Mouse (Mus musculus) layer of hippocampus, adult 9-10 months (tissue): ENCODE measurements around the gene Dctpp1.
A peak's percentile ranks its signal among the peaks of the same experiment; 100 is the strongest.

Experiments
- DNase-seq: peaks from one replicate; pipeline ENCODE4 v3.0.0; 2022; ENCODE audit warnings: low spot score

Gene Dctpp1

DNA sequence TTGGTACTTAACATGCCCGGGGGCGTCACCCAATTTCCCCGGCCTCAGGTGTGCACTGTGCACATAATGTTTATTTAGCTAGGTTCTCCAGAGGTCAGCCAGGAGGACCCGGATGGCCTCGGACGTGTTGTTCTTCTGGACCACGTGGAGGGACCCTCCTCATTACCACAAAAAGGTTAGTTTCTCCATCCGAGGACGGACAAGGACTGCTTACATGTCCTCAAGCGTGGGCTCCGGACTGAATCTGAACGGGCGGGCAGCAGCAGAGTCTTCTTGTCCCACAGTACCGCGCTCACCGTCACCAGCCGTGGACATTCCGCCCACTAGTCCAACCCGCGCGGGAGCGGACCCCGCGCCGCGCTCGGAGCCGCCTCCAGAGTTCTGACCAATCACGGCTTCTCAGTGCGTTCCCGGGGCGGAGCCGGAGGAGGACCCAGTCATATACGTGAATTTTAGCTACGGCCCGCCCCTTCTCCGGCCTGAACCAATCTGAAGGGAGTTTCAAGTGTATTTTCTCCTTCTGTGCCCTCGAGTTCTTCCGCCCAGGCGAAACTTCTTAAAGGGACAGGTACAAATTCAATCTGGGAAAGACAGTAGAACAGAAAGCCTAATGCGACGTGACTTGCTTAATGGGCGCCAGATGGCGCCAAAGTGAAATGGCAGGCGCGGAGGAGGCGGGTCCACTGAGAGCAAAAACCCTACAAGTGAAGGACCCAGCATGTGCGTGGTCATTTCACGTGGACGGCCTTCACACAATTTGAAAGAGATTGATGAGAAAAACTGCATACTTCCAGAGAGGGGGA, at the start of gene Dctpp1:
Gene Dctpp1, minus strand, starts transcription at position 401 of the 803 bp plus-strand sequence.
- DNase-seq = peak; percentile 99

GRCm38 (mm10) chr7:127309951-127310350, 49.4 kb upstream of the Dctpp1 start:
- DNase-seq = no peak

- DNase-seq = peak; percentile 85
Observed at GRCm38 (mm10) chr7:127308887-127309286, 48.4 kb upstream of the Dctpp1 start.

DNA sequence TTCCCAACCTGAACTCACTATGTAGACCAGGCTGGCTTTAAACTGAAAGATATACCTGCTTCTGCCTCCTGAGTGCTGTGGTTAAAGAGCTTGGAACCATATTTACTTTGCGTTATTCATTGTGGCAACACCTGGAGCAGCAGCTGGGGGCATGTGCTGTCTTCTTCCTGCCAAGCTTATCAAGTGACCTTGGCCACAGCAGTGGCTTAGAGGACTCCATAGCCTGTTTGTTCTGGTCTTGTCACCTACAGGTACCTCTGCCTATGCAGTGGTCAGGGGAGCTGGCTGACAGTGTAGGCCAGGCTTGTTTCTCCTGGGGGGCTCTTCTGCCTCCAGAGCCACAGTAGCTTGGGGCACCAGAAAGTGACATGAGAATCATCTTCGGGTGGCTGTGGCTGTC, 47.9 kb upstream of the Dctpp1 start:
- no peak for DNase-seq

DNA sequence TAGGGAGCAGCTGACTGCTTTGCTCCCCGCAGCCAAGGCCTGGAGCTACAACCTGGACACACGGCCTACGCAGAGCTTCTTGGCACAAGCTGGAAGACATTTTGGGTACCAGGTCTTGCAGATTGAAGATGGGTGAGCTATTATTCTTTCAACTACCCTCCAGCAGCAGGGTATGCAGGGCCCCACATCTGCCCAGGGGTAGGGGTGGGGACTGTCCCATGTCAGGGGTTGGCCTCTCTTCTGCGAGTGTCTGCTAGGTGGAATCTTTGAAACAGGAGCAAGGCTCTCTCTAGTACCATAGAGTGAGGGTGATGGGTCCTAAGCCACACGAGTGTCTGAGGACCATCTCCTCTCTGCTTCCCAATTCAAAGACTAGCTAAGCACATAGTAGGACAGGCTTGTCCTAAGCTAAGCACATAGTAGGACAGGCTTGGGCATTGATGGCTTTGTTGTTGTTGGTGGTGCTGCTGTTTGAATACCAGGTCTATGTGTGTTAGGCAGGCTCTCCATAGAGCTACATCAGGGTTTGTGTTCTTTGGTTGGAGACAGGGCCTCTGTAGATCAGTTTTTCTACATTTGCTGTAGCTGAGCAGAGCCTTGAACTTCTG, 37.2 kb upstream of the Dctpp1 start:
- no peak for DNase-seq

DNA sequence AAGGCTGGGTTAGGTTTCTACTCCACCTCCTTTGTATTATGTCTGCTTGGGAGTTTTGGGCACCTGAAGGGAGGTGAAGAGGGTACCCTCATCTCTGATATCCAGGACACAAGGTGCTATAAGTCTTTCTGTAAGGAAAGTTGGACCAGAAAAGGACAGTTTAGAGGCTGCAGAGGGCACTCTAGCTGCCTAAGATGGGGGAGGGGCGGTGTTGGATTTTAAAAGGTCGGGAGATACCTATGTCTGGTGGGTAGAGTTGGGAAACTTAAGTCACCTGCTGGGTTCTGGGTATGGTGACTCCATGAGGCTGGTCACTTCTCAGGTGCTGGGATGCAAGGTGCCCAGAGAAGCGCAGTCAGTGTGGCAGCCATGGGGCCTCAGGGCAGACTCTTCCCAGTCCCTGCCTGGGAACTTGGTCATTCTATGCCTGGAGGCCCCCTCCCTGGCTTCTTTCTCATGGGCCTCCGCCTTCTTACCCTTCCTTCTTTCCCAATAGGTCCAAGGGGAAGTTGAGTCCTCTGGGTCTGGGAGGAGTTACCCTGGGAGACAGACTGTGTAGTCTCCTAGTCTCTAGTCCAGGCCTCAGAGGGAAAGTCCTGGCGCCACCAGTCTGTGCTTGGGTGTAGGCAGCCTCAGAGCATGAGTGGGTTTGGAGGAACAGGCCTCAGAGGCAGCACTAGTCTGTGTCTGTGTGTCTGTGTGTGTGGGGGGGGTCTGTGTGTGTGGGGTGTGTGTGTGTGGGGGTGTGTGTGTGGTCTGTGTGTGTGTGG, 36.5 kb upstream of the Dctpp1 start:
- no peak for DNase-seq

DNA sequence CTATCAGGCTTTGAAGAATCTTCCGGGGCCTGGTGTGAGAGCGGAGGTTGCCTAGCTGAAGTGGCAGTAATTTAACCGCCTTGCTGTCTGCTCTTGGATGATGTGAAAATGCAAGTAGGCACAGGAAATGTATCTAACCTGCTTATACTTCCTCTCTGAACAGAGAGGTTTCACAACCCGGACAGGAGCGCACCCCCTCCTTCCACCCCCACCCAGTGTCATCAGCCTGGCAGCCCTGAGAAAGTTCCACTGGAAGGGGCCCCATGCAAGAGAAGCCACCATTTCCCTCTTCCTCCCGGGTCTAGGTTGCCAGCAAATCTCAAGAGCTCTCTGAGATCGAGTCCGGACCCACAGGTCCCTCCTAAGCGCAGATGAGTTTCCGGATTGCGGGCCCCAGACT, 35.6 kb upstream of the Dctpp1 start, which contains the start of gene Itgal:
Gene Itgal, plus strand, starts transcription at position 163 of the 400 bp plus-strand sequence.
- DNase-seq = no peak

DNA sequence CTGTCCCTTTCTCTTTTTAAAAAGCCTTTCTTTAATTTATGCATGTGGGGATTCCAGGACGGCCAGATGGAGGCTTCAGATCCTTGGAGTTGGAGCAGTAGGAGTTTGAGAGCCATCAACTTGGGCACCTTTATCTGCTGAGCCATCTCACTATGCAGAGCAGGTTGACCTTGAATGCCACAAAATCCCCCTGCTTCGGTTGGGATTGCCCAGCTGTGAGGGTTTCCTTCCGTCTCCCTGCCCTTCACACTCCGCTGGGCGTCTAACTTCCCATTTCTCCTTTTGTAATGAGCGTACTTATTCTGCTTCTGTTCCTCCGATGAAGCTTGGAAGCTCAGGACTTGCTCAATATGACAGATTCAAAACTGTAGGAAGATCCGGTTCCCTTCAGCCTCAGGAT, 29.6 kb upstream of the Dctpp1 start:
- no peak for DNase-seq

- DNase-seq = no peak
Observed at GRCm38 (mm10) chr7:127289306-127289705, 28.8 kb upstream of the Dctpp1 start.

GRCm38 (mm10) chr7:127287940-127288339, 27.4 kb upstream of the Dctpp1 start:
- no peak for DNase-seq

- no peak for DNase-seq
Observed at GRCm38 (mm10) chr7:127285154-127285553, 24.6 kb upstream of the Dctpp1 start.

- DNase-seq = no peak
Observed at GRCm38 (mm10) chr7:127282190-127282589, 21.7 kb upstream of the Dctpp1 start.

- DNase-seq = no peak
Observed at GRCm38 (mm10) chr7:127281114-127281513, 20.6 kb upstream of the Dctpp1 start.

DNA sequence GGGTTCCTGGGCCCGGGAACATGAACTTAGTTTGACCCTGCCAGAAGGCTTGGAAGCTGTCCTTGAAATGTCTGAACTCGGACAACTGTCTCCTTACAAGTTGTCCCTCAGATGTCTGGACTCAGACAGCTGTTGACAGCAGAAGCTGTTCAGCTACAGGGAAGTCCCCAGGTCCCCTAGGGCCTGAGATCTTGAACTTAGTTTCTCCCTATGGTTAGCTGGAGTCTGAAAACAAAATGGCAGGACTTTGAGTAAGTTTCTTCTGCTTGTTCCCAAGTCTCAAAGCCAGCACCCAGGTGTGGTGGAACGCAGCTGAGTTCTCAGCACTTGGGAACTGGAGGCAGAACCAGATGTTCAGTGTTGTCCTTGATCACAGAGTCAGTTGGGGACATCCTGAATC, 19.6 kb upstream of the Dctpp1 start:
- no peak for DNase-seq

DNA sequence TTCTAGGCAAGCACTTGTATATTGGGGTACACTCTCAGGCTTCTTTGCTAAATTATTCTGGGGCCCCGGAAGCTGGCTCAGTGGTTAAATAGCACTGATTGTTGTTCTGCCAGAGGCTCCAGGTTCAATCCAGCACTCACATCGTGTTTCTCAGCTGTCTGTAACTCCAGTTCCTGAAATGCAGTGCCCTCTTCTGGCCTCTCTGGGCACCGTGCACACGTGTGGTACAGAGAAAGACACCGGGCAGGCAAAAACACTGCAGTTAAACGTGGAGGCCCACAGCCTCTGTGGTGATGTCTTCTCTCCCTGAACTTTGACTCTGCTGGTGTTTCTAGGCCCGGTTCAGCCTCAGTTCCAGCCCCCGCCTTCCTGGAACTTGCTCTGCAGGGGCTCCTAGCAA, 17.8 kb upstream of the Dctpp1 start:
- no peak for DNase-seq

DNA sequence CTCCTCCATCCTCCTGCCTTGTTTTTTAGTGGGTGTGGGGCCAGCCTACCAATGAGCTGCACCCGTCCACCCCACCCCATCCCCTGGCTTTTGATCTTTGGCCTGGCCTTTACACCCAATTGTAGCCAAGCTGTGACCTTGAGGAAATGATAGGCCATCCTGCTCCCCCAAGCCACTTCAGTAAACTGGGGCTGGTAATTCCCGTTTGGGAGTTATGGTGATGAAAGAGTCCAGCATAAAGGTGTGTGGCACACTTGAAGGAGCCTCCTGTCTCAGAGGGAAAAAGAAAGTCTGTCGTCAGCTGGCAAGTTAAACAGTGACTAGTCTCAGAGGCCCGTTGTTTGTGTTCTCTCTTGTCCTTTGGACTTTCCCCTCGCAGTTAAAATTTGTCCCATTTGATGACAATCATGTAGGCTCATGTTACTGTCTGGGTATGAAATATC, 16.0 kb upstream of the Dctpp1 start:
- no peak for DNase-seq

- peak; percentile 99 for DNase-seq
Observed at GRCm38 (mm10) chr7:127273925-127274789, 13.6 kb upstream of the Dctpp1 start, which contains the start of gene Sephs2. Gene Sephs2 (minus strand): TSS chr7:127274055.

DNA sequence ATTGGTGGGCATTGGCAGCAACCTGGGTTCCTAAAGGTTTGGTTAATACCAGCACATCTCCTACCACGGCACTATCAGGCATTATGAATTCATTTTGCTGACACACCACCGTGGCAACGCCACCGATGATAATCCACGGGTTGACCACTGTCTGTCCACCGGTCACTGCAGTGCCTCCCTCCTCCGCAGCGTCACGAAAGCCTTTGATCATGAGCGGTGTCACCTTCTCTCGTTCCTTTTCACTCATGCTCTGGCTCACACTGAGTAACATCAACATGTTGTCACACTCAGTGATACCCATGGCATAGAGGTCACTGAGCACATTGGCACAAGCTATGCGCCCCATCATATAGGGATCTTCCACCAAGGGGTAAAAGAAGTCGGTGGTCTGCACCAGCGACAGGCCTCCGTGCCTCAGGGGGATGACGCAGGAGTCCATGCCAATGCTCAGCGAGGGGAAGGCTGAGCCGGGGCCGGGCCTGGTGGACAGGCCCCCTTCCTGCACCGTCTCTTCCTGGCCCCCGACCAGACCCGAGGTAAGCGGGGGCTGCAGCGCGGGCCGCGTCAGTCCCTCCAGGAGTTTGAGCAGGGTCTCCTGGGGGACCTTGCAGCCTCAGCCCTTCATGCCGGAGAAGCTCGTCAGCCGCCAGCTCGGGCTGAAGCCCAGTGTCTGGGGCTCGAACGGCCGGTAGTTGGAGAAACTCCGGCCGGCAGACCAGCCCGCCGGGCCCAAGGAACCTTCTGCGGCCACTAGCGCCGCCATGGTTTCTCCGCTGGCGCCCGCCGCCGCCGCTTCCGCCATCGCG, 12.8 kb upstream of the Dctpp1 start:
- no peak for DNase-seq

DNA sequence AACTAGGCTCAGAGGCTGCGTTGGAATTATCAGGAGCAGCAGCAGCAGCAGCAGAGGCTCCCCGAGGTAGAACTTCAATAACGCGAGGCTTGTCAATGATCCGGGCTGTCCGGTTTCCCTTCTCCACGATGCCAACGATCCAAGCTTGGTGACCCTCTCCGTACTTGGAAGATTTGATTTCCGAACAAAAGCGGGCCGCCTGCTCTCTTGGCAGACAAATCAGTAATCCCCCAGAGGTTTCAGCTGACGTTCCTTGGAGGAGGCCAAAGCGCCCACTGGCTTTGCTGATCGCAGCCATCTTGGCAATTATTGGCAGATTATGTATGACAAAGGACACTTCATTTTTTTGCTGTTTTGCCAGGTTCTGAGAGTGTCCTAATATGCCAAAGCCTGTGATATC, 12.1 kb upstream of the Dctpp1 start:
- no peak for DNase-seq

GRCm38 (mm10) chr7:127271093-127271492, 10.6 kb upstream of the Dctpp1 start:
- no peak for DNase-seq

- no peak for DNase-seq
Observed at GRCm38 (mm10) chr7:127270666-127271065, 10.2 kb upstream of the Dctpp1 start.
